Mouse (Mus musculus): ENCODE data around the gene Elmsan1. TPM values are rescaled to one million over a fixed set of nuclear protein-coding genes. Genes with fewer than 3 reads are reported as not detected.

Gene Elmsan1
- polyA plus RNA-seq, 1 experiment from 2014 or later = 6.1 TPM

DNA sequence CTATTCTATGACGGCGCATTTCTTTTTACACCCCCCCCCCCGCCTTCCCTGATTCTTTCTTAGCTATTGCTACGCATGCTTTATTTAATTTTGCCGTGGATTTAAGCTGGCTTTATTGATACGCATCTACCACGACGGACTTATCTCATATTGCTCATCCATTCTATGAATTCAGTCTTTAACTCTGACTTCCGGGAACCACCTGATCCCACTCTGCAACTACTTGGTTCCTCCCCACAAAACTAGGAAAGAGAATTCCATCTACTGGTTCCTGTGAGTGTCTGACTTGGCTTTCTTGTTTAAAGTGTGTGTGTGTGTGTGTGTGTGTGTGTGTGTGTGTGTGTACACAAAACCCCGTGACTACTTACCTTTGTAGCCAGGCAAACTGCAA, 70.1 kb downstream of the Elmsan1 start:
- no peak for DNase-seq (ENCODE audit: low spot score)
- Histone ChIP-seq H3K9me3 (ENCODE audit: control insufficient read depth, low read length) (no peaks in the 10 kb centered on the region), H3K4me1 (replicated peaks; ENCODE audit: control insufficient read depth, insufficient read depth, low read length) (peaks cover 9% of the 10 kb centered on the region), H3K27ac (ENCODE audit: low read depth, low read length) (0 out of 2 replicates have a peak overlapping the region, but pooled peaks have one; percentile 51), H3K4me3 (ENCODE audit: low read depth, low read length) (peak overlapping the region; percentile 52), H3K4me2 (replicated peaks; ENCODE audit: low read depth, low read length) (peak overlapping the region; percentile 56), H3K27me3 (ENCODE audit: control insufficient read depth, insufficient read depth, low read length) (no peaks in the 10 kb centered on the region), H3K36me3 (ENCODE audit: control insufficient read depth, insufficient read depth, low read length) (no peaks in the 10 kb centered on the region), H3K9ac (ENCODE audit: low read depth, low read length) (peak overlapping the region; percentile 49)
- 12% methylated on average over 10 of the region's 10 CpGs for WGBS
- ATAC-seq (ENCODE audit: low FRiP score) = peak; percentile 31

DNA sequence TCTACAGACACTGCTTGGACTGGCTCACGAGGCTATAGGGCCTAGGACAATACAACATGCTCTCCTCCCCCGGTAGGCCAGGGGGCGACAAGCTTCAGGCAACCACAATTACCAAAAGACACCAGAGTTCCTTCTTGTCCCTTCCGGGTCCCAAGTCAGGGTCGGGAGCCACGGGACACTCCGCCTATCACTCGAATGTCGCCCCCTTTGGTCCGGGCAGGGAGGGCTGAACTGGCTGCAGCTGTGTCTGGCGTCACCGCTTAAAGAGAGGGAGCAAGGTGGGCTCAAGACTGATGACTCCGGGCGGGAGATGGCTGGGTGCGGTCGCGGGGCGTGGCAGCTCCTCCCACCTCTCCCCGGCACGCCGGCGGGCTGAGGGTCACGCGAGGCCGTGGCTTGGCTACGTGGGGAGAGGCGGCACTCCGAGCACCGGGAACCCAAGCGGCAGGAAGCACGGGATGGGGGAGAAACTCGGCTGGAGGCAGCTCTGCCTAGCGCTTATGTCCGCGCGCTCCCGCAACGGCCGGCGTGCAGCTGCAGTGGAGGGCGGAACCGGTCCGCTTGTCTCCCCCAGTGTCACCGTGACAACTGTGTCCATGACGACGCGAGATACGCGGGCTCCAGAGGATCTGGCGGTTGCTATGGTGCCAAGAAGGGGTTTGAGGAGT, 70.6 kb downstream of the Elmsan1 start, which contains the start of gene Pnma1:
Pnma1 (minus strand) TSS at position 536 of the 668 bp plus-strand sequence.
- H3K4me1 ChIP-seq (replicated peaks; ENCODE audit: control insufficient read depth, insufficient read depth, low read length) = peaks cover 9% of the 10 kb centered on the region
- DNase-seq (ENCODE audit: low spot score) (peak; percentile 94), ATAC-seq (ENCODE audit: low FRiP score) (peak; percentile 93)
- WGBS = under 1% methylated on average over 47 of the region's 50 CpGs
- H3K27me3 ChIP-seq (ENCODE audit: control insufficient read depth, insufficient read depth, low read length) = no peaks in the 10 kb centered on the region
- peak within 1 kb of the TSS; percentile 52 for H3K4me3 ChIP-seq (ENCODE audit: low read depth, low read length)
- peak within 1 kb of the TSS; percentile 49 for H3K9ac ChIP-seq (ENCODE audit: low read depth, low read length)
- no peaks in the 10 kb centered on the region for H3K36me3 ChIP-seq (ENCODE audit: control insufficient read depth, insufficient read depth, low read length)
- peak within 1 kb of the TSS; percentile 78 for H3K27ac ChIP-seq (ENCODE audit: low read depth, low read length)
- no peaks in the 10 kb centered on the region for H3K9me3 ChIP-seq (ENCODE audit: control insufficient read depth, low read length)
- H3K4me2 ChIP-seq (replicated peaks; ENCODE audit: low read depth, low read length) = peak within 1 kb of the TSS; percentile 56

DNA sequence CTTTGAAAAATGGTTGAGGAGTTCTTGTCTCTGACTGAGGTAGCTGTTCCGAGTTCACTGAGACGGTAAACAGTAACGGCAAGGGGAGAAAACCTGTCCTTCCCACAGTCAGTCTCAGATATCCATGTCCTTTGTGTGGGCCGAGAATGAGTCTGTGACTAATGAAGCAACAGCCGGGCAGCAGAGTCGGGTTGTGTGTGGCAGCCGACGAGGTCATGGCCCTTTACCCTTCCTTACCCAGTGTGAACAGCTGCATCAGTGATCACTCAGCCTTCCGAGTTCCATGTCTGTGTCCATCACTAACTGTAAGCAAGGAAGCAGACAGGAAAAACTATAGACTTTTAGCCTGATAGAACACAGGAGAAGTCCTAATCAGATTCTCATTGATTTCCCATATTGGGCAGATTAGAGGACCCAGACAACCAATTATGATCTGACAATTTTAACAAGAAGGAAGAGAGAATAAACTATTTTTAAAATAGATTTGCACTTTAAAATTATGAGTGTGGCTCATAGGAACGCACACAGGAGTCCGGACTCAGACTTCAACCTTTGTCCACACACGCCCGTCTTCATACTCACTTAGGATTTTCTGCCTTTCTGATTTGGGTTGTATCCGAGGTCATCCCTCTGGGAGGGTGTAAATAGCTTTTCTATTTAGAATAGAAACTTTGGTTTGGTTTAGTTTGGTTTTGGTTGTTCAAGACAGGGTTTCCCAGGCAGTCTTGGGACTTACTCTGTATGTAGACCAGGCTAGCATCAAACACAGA, 76.2 kb downstream of the Elmsan1 start:
- no peaks in the 10 kb centered on the region for H3K36me3 ChIP-seq (ENCODE audit: control insufficient read depth, insufficient read depth, low read length)
- WGBS = 41% methylated on average over 14 of the region's 14 CpGs
- no peaks in the 10 kb centered on the region for H3K27me3 ChIP-seq (ENCODE audit: control insufficient read depth, insufficient read depth, low read length)
- H3K9ac ChIP-seq (ENCODE audit: low read depth, low read length) = no peak overlapping the region
- H3K27ac ChIP-seq (ENCODE audit: low read depth, low read length) = no peak overlapping the region
- peak; percentile 44 for DNase-seq (ENCODE audit: low spot score)
- H3K4me1 ChIP-seq (replicated peaks; ENCODE audit: control insufficient read depth, insufficient read depth, low read length) = no peaks in the 10 kb centered on the region; the same call in 1 of the 2 replicates
- no peaks in the 10 kb centered on the region for H3K9me3 ChIP-seq (ENCODE audit: control insufficient read depth, low read length)
- no peak overlapping the region for H3K4me3 ChIP-seq (ENCODE audit: low read depth, low read length)
- H3K4me2 ChIP-seq (replicated peaks; ENCODE audit: low read depth, low read length) = no peak overlapping the region
- no peak for ATAC-seq (ENCODE audit: low FRiP score)

DNA sequence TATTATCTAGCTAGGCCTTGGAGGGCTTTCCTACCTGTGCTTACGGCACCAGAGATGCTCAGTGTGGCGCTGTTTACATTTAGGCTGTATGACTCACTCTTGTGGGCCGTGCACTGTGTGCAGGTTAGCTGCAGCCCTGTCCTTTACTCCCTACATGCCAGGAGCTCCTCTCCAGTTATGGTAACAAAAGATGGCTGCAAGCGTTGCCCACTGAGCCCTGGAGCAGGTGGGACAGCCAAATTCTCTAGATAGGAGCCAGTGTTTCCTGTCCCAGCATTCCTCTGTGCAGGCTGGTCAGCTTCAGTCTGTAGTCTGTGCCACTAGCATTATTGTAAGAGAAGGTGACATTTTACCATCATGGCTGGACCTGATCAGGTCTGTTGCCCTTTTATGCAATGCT, 77.4 kb downstream of the Elmsan1 start:
- Histone ChIP-seq H3K27me3 (ENCODE audit: control insufficient read depth, insufficient read depth, low read length) (no peaks in the 10 kb centered on the region), H3K36me3 (ENCODE audit: control insufficient read depth, insufficient read depth, low read length) (no peaks in the 10 kb centered on the region), H3K9ac (ENCODE audit: low read depth, low read length) (no peak overlapping the region), H3K4me1 (replicated peaks; ENCODE audit: control insufficient read depth, insufficient read depth, low read length) (no peaks in the 10 kb centered on the region; the same call in 1 of the 2 replicates), H3K4me3 (ENCODE audit: low read depth, low read length) (no peak overlapping the region), H3K9me3 (ENCODE audit: control insufficient read depth, low read length) (no peaks in the 10 kb centered on the region), H3K4me2 (replicated peaks; ENCODE audit: low read depth, low read length) (no peak overlapping the region), H3K27ac (ENCODE audit: low read depth, low read length) (no peak overlapping the region)
- WGBS = 90% methylated on average over 4 of the region's 4 CpGs
- DNase-seq (ENCODE audit: low spot score) (no peak), ATAC-seq (ENCODE audit: low FRiP score) (no peak)

DNA sequence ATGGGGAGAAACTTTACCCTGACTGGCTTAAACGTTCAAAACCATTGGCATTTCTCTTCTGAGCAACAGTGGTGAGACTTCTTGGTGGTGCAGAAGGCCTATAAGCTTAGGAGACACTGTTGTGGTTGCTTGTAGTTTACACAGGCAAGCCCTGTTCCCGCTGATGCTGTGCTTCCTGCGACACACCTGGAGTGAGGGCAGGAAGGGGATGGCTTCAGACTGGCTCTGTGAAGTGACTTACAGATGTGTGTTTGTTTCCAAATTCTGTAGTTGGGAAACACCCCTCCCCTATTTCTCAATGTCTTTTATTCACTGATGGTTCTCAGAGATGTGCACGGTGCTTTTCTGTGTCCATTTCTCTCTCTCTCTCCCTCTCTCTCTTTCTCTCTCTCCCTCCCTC, 78.5 kb downstream of the Elmsan1 start:
- ATAC-seq (ENCODE audit: low FRiP score) = no peak
- H3K4me2 ChIP-seq (replicated peaks; ENCODE audit: low read depth, low read length) = no peak overlapping the region
- no peaks in the 10 kb centered on the region for H3K27me3 ChIP-seq (ENCODE audit: control insufficient read depth, insufficient read depth, low read length)
- no peak overlapping the region for H3K27ac ChIP-seq (ENCODE audit: low read depth, low read length)
- no peak for DNase-seq (ENCODE audit: low spot score)
- 71% methylated on average over 4 of the region's 4 CpGs for WGBS
- H3K36me3 ChIP-seq (ENCODE audit: control insufficient read depth, insufficient read depth, low read length) = no peaks in the 10 kb centered on the region
- H3K4me3 ChIP-seq (ENCODE audit: low read depth, low read length) = no peak overlapping the region
- no peaks in the 10 kb centered on the region; the same call in 1 of the 2 replicates for H3K4me1 ChIP-seq (replicated peaks; ENCODE audit: control insufficient read depth, insufficient read depth, low read length)
- H3K9ac ChIP-seq (ENCODE audit: low read depth, low read length) = no peak overlapping the region
- no peaks in the 10 kb centered on the region for H3K9me3 ChIP-seq (ENCODE audit: control insufficient read depth, low read length)

DNA sequence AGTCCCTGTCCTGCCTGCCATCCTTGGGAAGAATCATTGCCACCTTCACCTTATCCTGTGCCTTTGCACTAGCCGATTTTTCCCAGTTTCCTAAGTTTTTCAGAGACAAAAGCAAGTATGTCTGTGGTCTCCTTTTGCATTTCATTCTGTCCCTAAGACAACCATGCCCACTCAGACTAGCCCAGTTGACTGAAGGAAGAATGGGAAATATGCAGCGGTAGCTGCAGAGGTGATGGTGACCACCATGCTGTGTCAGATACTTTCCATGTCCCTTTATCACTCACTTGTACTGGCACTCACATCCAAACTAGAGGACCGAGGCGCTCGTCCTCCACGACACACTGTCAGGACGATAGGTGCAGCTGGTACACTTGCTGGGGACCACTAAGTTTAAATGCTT, 81.5 kb downstream of the Elmsan1 start:
- H3K27ac ChIP-seq (ENCODE audit: low read depth, low read length) = no peak overlapping the region
- no peaks in the 10 kb centered on the region for H3K4me1 ChIP-seq (replicated peaks; ENCODE audit: control insufficient read depth, insufficient read depth, low read length)
- no peaks in the 10 kb centered on the region for H3K27me3 ChIP-seq (ENCODE audit: control insufficient read depth, insufficient read depth, low read length)
- DNase-seq (ENCODE audit: low spot score) (no peak), ATAC-seq (ENCODE audit: low FRiP score) (no peak)
- WGBS = 91% methylated on average over 7 of the region's 7 CpGs
- H3K4me3 ChIP-seq (ENCODE audit: low read depth, low read length) = no peak overlapping the region
- H3K9ac ChIP-seq (ENCODE audit: low read depth, low read length) = no peak overlapping the region
- H3K36me3 ChIP-seq (ENCODE audit: control insufficient read depth, insufficient read depth, low read length) = no peaks in the 10 kb centered on the region
- H3K9me3 ChIP-seq (ENCODE audit: control insufficient read depth, low read length) = no peaks in the 10 kb centered on the region
- H3K4me2 ChIP-seq (replicated peaks; ENCODE audit: low read depth, low read length) = no peak overlapping the region

DNA sequence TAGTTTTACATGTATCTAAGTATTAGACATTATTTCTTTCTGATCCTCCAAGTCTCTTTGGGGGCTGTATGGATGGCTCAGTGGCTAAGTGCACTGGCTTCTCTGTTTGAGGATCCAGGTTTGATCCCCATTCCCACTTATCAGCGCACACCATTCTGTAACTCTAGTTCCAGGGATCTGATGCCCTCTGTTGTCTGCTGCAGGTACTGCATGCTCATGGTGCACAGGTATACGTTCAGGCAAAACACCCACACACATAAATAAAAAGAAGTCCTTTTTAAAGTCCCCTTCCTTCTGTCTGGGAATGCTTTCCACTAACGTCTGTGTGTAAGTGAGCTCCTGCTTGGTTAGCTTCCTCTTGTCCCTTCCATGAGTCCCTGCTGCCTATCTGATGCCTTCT, 86.4 kb downstream of the Elmsan1 start:
- no peak for ATAC-seq (ENCODE audit: low FRiP score)
- Histone ChIP-seq H3K9ac (ENCODE audit: low read depth, low read length) (no peak overlapping the region), H3K4me3 (ENCODE audit: low read depth, low read length) (no peak overlapping the region), H3K27me3 (ENCODE audit: control insufficient read depth, insufficient read depth, low read length) (no peaks in the 10 kb centered on the region), H3K4me1 (replicated peaks; ENCODE audit: control insufficient read depth, insufficient read depth, low read length) (no peaks in the 10 kb centered on the region), H3K36me3 (ENCODE audit: control insufficient read depth, insufficient read depth, low read length) (0 out of 2 replicates have a peak, but pooled peaks cover 3% of the 10 kb centered on the region), H3K4me2 (replicated peaks; ENCODE audit: low read depth, low read length) (no peak overlapping the region), H3K27ac (ENCODE audit: low read depth, low read length) (no peak overlapping the region), H3K9me3 (ENCODE audit: control insufficient read depth, low read length) (no peaks in the 10 kb centered on the region)
- DNase-seq (ENCODE audit: low spot score) = peak; percentile 52
- WGBS = 57% methylated on average over 3 of the region's 3 CpGs

DNA sequence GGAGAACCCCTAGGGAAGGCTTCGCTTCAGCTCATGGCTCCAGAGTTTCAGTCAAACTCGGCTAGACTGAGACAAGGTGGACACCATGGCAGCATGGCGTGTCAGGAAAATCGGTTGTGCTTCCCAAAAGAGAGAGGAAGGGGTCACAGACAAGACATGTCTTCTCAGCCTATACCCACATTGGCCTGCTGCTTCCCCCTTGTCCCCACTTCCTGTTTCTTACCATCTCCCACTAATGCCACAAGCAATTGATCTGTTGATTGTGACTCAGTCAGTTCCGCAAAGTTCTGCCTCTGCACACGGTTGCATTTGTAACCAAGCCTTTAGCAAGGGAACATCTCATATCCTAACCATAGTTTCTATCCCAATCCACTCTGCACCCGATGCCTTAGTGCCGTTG, 88.8 kb downstream of the Elmsan1 start:
- Histone ChIP-seq H3K27me3 (ENCODE audit: control insufficient read depth, insufficient read depth, low read length) (no peaks in the 10 kb centered on the region), H3K4me1 (replicated peaks; ENCODE audit: control insufficient read depth, insufficient read depth, low read length) (no peaks in the 10 kb centered on the region), H3K36me3 (ENCODE audit: control insufficient read depth, insufficient read depth, low read length) (0 out of 2 replicates have a peak, but pooled peaks cover 3% of the 10 kb centered on the region), H3K9ac (ENCODE audit: low read depth, low read length) (no peak overlapping the region), H3K4me2 (replicated peaks; ENCODE audit: low read depth, low read length) (no peak overlapping the region), H3K4me3 (ENCODE audit: low read depth, low read length) (no peak overlapping the region), H3K27ac (ENCODE audit: low read depth, low read length) (no peak overlapping the region), H3K9me3 (ENCODE audit: control insufficient read depth, low read length) (no peaks in the 10 kb centered on the region)
- ATAC-seq (ENCODE audit: low FRiP score) = no peak
- WGBS = 94% methylated on average over 8 of the region's 8 CpGs
- DNase-seq (ENCODE audit: low spot score) = no peak

All from hindbrain, embryonic 11.5 days (tissue).